Comparison of ENCODE assay signal across 12 mouse cellular contexts in the genomic region with DNA sequence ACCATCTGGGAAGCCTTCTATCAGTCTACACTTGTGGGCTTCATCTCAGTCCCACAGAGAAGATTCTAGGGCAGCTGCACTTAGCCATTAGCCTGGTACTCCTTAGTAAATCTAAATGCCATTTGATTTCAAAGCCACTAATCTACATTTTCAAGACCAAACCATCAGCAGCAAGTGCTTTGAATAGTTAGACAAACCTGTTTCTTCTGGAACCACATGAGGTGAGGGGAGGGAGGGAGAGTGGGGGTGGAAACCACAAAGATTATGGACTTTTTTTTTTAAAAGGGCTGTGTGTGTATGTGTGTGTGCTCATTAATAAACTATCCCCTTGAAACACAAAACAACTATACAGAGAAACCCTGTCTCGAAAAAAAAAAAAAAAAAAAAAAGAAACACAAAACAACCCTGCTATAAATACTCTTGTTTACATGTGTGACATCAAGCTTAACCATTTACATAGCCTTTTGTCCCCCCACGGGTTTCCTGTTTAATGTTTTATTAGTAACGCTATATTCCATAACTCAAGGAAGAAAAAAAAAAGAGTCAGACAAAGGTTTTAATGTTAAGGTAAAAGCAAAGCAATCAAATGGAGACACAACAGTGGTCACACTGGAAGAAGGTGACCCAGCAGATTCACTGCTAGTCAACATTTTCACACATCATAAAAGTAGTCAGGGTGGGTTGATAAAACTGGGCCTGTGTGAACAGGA. TPM values are rescaled to one million over a fixed set of nuclear protein-coding genes. Genes with fewer than 3 reads are reported as not detected.
DNase-seq lines count a peak whose midpoint lies in the region; ATAC-seq and TF ChIP-seq lines count a peak whose summit lies in the region.
"Had no signal": no experiment of that assay in that cellular context is flagged by ENCODE, and none has a peak within 500 bp of the region (broad histone marks: within the 10 kb centered on the region; RNA-seq: fewer than 3 reads in every experiment).

No protein-coding gene starts in this region.

- H3K27ac ChIP-seq in kidney, adult 2 months (ENCODE audit: insufficient read depth, low read depth, low read length) = peak overlapping the region; percentile 80
- peak overlapping the region; percentile 7; the same call in 1 of the 2 replicates for H3K27ac ChIP-seq in testis, adult 2 months (ENCODE audit: control insufficient read depth, insufficient read depth, low read depth, low read length)
- H3K27ac ChIP-seq in liver, postnatal 0 days (ENCODE audit: low read depth) = peak overlapping the region; percentile 81
- no peak overlapping the region for H3K27ac ChIP-seq in midbrain, embryonic 13.5 days
- H3K27ac ChIP-seq: embryonic facial prominence, embryonic 12.5 days had no signal

- no peak for TF ChIP-seq EP300 in liver, postnatal 0 days (IDR thresholded peaks at IDR 0.05; ENCODE audit: low read depth)

- 11% methylated on average over 3 of the region's 3 CpGs for WGBS in kidney, adult 2 months
- 51% methylated on average over 3 of the region's 3 CpGs for WGBS in liver, postnatal 0 days (ENCODE audit: insufficient replicate concordance)
- WGBS in midbrain, embryonic 13.5 days = 79% methylated on average over 3 of the region's 3 CpGs

- no peak for ATAC-seq in liver, postnatal 0 days
- no peak for ATAC-seq in midbrain, embryonic 13.5 days

- peaks cover 16% of the 10 kb centered on the region for H3K4me1 ChIP-seq in kidney, adult 2 months (ENCODE audit: control insufficient read depth, insufficient read depth, low read length)
- no peaks in the 10 kb centered on the region for H3K4me1 ChIP-seq in testis, adult 2 months (ENCODE audit: control insufficient read depth, insufficient read depth, low read length)
- peaks cover 13% of the 10 kb centered on the region; the same call in 1 of the 2 replicates for H3K4me1 ChIP-seq in liver, postnatal 0 days (ENCODE audit: insufficient read depth)
- H3K4me1 ChIP-seq in midbrain, embryonic 13.5 days (replicated peaks) = peaks cover 4% of the 10 kb centered on the region; the same call in 1 of the 2 replicates

- H3K27me3 ChIP-seq in kidney, adult 2 months (replicated peaks; ENCODE audit: control insufficient read depth, insufficient read depth, low read length) = no peaks in the 10 kb centered on the region
- H3K27me3 ChIP-seq in testis, adult 2 months (ENCODE audit: control insufficient read depth, insufficient read depth, low read length) = no peaks in the 10 kb centered on the region
- H3K27me3 ChIP-seq in liver, postnatal 0 days (ENCODE audit: insufficient read depth, low read length) = no peaks in the 10 kb centered on the region
- H3K27me3 ChIP-seq in midbrain, embryonic 13.5 days = no peaks in the 10 kb centered on the region
- H3K27me3 ChIP-seq: embryonic facial prominence, embryonic 12.5 days had no signal

- DNase-seq in kidney, adult 2 months = no peak
- no peak for DNase-seq in kidney, postnatal 14 days
- DNase-seq in testis, postnatal 14 days (ENCODE audit: low spot score) = no peak
- no peak for DNase-seq in liver, postnatal 0 days
- no peak for DNase-seq in left cerebral cortex, adult 18-20 months (ENCODE audit: low spot score in 2 of 2)
- no peak for DNase-seq in layer of hippocampus, adult 18-20 months (ENCODE audit: low spot score in 2 of 2)
- DNase-seq: cerebellum, adult 18-20 months; gastrocnemius, postnatal 10 days; kidney, adult 9 months had no signal

- H3K9me3 ChIP-seq in liver, postnatal 0 days (ENCODE audit: low read length) = no peaks in the 10 kb centered on the region
- no peaks in the 10 kb centered on the region for H3K9me3 ChIP-seq in midbrain, embryonic 13.5 days
- H3K9me3 ChIP-seq: embryonic facial prominence, embryonic 12.5 days had no signal

- H3K4me2 ChIP-seq in liver, postnatal 0 days (ENCODE audit: low read depth, low read length) = 0 out of 2 replicates have a peak overlapping the region, but pooled peaks have one; percentile 10
- no peak overlapping the region for H3K4me2 ChIP-seq in midbrain, embryonic 13.5 days (replicated peaks)
- H3K4me2 ChIP-seq: embryonic facial prominence, embryonic 12.5 days had no signal

- H3K4me3 ChIP-seq in kidney, adult 2 months (ENCODE audit: insufficient read depth, low read depth, low read length) = no peak overlapping the region
- no peak overlapping the region for H3K4me3 ChIP-seq in testis, adult 2 months (ENCODE audit: control insufficient read depth, low read depth, low read length)
- no peak overlapping the region for H3K4me3 ChIP-seq in liver, postnatal 0 days (ENCODE audit: low read depth, low read length)
- H3K4me3 ChIP-seq in midbrain, embryonic 13.5 days (replicated peaks) = no peak overlapping the region
- H3K4me3 ChIP-seq: embryonic facial prominence, embryonic 12.5 days had no signal

- H3K9ac ChIP-seq in liver, postnatal 0 days (replicated peaks) = no peak overlapping the region
- no peak overlapping the region for H3K9ac ChIP-seq in midbrain, embryonic 13.5 days (replicated peaks)
- H3K9ac ChIP-seq: embryonic facial prominence, embryonic 12.5 days had no signal

- no peak for TF ChIP-seq POLR2A in kidney, adult 2 months (IDR thresholded peaks at IDR 0.05; ENCODE audit: low read depth, low read length)
- TF ChIP-seq POLR2A in testis, adult 2 months (IDR thresholded peaks at IDR 0.05; ENCODE audit: control insufficient read depth, low read depth, low read length) = no peak

- peaks cover 3% of the 10 kb centered on the region for H3K36me3 ChIP-seq in kidney, adult 2 months (ENCODE audit: control insufficient read depth, insufficient read depth, low read length)
- no peaks in the 10 kb centered on the region for H3K36me3 ChIP-seq in testis, adult 2 months (ENCODE audit: control insufficient read depth, insufficient read depth, low read length)
- peaks cover 14% of the 10 kb centered on the region; the same call in 1 of the 2 replicates for H3K36me3 ChIP-seq in liver, postnatal 0 days (replicated peaks; ENCODE audit: insufficient read depth, low read length)
- peaks cover 17% of the 10 kb centered on the region for H3K36me3 ChIP-seq in midbrain, embryonic 13.5 days

- no peak for TF ChIP-seq CTCF in kidney, adult 2 months (conservative IDR thresholded peaks at IDR 0.05; ENCODE audit: insufficient read depth, insufficient read length, low read depth, low read length)
- TF ChIP-seq CTCF in testis, adult 2 months (IDR thresholded peaks at IDR 0.05; ENCODE audit: control insufficient read depth, insufficient read depth, insufficient replicate concordance, low read depth, low read length) = no peak
- TF ChIP-seq CTCF in liver, postnatal 0 days (IDR thresholded peaks at IDR 0.05; ENCODE audit: low read depth) = no peak

RNA-seq across cellular contexts. Expression of a gene that starts 38.3 kb away (rescaled TPM):
- polyA plus RNA-seq in kidney, adult 2 months (2012; rRNA removed) = 7.7 and 8.6 TPM in 2 replicates
- 4.9 and 5.1 TPM in 2 replicates for polyA plus RNA-seq in testis, adult 2 months (2012; rRNA removed)
- polyA plus RNA-seq in liver, postnatal 0 days (2015; fragmentation: Nextera tagmentation; extraction: Ambion mirVana) = 8.1 and 12.2 TPM in 2 replicates
- 18.0 and 20.5 TPM in 2 replicates for polyA plus RNA-seq in midbrain, embryonic 13.5 days (2015; fragmentation: Nextera tagmentation; extraction: Ambion mirVana)
- total RNA-seq in left cerebral cortex, adult 18-20 months (2021) = 10 to 100 TPM; 32.3 to 35.0 TPM
- total RNA-seq in layer of hippocampus, adult 18-20 months (2021) = 10 to 100 TPM; 26.9 to 33.5 TPM
